Mouse (Mus musculus) monocyte, adult 2 months (primary cell): ENCODE data around the gene Wfdc3.

ENCODE experiments used
- DNase-seq, 2 experiments: peaks; one replicate each; pipeline ENCODE4 v3.0.0; 2022; ENCODE audit warnings: low spot score in 2 of 2, low read depth in 1 of 2

Gene Wfdc3

DNA sequence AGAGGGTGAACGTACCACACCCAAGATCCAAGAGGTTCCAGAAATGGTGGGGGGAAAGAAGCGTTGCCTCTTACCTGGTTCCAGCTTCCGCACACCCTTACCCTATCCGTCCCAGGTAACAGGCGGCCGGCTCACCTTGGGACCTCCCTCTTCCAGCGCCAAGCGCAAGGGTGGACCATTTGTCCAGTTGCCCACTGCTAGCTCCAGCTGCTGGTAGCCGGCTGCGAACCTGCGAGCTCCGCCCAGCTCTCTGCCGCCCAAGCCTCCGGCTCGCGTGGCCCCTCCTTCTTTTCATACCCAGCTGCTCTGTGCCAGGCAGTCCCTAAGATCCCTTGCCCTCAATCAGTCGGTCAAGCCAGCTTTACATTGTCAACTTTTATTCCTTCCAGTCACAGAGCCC lies 31.1 kb upstream of the Wfdc3 start:
- DNase-seq = no peak

DNA sequence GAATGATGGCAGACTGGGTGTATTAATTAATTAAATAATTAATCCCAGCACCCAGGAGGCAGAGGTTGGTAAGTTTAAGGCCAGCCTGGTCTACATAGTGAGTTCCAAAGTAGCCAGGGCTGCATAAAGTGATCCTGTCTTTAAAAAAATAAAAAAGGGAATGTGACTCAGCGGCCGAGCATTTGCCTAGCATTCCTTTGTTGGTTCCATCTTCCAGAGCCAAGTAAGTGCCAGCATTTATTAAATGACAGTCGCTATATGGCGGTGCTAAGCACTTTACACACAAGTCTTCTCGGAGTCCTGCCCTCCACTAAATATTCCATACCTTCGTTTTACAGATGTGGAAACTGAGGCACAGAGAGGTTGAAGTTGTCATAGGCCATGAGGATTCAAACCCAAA lies 30.4 kb upstream of the Wfdc3 start:
- no peak for DNase-seq

DNA sequence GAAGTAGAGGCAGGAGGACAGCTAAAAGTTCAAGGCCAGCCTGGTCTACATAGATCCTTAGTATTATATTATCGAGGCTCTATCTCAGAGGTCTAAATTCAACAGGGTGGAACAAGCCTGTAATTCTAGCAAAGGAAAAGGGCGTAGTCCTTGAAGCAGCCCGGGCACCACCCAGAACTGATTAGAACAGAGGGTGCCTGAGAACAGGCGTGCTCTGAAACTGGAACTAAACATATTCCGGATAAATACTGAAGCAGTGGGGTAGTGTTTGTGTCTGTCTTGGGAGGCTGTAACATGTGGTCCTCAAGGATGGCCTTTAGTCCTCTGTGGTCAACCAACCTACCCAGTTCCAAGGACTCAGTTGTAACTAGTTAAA lies 28.2 kb upstream of the Wfdc3 start:
- DNase-seq = no peak

DNA sequence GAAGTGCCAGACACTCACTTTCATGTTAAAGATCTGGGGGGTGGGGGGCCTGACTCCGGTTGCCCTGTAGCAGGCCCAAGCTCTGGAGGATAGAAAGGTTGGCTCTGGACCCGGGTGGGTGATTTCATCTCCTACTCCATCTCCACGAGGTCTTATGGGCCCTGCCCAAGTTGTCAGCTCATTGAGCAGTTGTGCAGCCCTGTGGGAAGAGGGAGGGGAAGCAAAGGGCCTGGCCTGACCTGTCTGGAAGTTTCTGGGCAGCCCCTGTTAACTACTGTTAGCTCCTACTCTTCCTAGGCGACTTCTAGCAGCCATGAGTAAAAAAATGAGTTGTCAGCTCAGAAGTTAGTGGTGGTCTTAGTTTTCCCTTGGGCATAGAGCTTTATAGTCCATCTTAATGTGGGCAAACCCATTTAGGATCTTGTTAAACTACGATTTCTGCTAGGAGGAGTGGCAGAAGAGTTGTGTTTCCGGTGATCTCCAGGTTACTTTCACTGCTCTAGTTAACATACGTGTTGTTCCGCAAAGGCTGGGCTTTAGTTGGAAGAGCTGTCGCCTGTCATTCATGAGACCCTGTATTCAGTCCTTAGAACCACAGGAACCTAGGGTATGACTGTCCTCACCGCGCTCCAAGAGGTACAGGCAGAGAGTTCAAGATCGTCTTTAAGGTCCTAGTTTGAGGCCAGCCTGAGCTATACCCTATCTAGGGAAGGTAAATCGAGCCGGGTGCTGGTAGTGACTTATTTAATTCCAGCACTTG lies 27.7 kb upstream of the Wfdc3 start:
- no peak for DNase-seq

DNA sequence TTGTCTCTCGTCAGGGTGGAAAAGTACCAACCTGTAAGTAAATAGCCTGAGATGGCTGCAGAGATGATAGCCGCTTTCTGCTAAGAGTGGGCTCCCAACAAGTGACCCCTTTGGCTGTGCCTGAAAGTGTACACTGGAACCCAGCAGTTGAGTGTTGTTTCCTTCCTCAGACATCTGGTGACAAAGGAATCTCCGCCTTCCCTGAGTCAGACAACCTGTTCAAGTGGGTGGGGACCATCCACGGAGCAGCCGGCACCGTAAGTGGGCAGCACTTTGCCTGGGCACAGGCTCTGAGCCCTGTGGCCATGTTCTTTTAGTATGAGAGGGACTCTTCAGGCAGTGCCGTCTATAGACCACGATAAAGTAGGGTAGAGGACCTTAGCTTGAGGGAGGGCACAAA lies 25.4 kb upstream of the Wfdc3 start:
- no peak for DNase-seq

DNA sequence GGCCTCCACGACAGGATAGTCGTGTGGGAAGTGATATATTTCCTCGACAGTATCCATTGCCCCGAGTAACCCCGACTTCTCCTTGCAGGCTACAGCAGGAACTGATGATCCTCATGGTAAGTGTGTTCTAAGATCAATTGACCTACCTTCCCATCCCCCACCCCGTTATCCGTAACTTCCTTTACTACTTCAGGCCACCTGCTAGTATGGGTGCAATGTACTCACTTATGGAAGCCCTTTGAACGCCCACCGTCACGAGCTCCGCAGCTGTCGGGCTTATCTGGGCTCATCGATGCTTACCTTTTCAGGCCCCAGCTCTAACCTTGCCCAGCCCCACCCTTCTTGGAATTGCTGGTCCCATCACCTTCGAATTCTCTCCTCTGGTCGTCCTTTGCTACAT lies 24.5 kb upstream of the Wfdc3 start:
- DNase-seq = no peak

DNA sequence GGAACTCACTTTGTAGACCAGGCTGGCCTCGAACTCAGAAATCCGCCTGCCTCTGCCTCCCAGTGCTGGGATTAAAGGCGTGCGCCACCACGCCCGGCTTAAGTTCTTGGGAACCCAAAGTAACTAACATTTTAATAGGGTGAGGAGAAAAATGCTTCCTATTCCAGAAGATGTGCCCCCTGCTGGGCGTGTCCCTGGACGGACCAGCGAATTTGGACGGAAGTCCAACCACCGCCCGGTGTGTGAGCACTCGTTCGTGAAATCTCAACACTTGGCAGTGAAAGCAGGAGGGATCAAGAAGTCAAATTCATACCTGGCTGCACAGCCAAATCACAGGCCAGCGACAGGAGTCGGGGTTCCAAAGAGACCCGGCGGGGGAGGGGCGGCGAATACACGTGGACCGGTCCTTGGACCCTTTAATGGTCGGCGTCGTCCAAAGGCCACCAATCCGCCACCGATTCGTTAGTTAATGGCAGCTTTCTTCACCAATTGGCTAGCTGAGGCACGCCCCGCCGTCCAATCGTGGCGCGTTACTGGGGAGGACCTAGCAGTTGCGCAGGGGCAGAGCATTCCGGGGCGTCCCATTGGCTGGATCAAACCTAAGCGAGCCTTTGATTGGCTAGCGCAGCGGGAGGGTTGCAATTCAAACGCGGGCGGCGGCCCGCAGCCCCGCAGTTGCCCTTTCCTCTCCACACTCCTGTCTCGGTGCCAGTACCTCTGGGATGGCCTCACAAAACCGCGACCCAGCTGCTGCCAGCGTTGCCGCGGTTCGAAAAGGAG lies 23.7 kb upstream of the Wfdc3 start, which contains the start of gene Ube2c:
TSS of gene Ube2c (plus strand) at position 641 of the 780 bp plus-strand sequence.
- peak; percentile 94 for DNase-seq

DNA sequence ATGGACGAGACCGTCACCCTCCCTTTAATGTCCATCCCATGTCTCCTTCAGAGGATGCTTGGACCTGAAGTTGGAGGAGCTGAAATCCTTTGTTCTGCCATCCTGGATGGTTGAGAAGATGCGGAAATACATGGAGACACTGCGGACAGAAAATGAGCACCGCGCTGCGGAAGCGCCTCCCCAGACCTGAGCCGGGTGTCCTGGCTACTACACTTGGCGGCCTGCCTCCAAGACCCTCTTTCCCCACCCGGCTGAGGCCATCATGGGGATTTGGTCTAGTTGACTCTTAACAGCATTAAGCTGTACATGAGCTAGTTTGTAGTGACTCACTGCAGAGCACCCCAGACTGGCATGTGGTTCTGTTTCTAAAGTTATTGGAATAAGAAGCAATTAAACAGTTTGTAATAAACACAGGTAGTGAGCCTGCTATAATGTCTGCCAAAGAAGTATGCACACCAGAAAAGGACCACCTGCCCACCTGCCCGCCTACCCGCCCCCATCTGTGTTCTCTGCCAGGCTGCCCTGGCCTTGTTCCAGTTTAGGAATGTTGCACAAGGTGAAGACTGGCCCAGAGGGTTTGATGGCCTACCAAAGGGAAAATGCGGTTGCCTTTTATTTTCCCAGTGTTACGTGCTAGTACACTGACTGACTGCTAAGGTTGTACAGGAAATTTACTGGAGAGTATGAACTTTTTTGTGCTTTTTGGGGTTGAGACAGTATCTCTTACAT lies 22.2 kb upstream of the Wfdc3 start:
- no peak for DNase-seq

DNA sequence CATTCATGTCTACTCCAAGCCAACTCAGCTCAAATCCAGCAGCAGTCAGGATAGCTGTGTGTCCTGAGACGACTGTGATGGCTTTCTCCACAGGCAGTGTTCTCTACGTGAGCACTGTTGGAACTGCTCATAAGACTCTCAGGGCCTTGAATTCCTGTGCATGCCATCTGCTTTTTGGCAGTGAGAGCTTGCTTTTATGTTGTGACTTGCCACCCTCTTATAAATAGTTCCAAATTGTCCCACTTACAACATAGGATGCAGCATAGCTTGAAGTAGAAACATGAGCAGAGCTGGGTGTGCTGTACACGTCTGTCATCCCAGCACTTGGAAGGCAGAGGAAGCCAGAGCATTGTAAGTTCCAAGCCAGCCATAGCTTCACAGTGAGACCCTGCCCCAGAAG lies 20.1 kb upstream of the Wfdc3 start:
- no peak for DNase-seq

DNA sequence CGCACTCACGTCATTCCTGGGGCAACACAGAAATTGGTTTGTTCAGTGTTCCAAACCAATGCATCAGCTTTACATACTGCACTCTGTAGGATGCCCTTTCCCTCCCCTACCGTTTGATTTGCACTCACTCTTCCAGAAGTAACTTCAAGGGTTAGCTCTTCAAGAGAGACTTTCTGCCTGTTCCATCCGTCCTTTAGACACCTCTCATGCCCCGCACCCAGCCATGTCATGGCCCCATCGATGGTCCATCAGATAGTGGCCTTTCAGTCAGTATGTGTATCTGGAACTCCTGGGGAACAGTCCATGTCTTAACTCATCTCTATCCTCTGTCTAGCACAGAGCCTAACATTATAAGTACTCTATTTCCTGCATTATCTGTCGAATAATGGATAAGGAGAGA lies 16.9 kb upstream of the Wfdc3 start:
- DNase-seq = no peak

DNA sequence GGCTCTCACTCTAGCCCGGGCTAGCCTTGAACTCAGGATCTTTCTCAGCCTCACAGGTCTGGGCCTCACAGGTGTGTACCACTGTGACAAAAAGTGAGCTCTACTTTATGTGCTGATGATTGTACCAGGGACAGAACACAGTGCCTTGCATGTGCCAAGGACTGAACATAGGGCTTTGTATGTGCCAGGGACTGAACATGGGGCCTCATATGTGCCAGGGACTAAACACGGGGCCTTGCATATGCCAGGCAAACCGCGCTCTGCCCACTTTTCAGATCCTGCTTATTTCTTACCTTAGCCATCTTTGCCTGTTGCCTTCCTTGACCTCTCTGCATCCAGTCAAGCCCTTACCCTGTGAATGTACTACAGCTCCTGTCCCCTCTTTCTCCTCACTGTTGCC lies 16.2 kb upstream of the Wfdc3 start:
- no peak for DNase-seq

DNA sequence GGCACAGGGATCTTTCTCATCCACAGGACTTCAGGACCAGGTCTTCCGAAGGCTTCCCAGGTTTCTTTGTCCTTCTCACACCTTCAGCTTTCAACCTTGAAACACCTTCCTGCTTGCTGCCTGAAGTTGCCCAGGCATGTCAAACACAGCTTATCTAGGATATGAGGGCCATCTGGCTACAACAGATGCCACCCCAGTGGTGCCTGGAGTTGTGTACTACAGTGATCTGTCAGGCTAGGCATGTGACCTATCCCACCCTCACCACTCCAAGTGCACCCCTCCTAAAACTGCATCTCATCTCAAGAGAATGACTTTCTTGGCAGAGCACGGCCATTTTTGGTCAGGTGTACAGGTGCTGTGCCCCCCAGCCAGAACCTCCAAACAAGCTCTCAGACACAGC lies 15.8 kb upstream of the Wfdc3 start:
- no peak for DNase-seq

DNA sequence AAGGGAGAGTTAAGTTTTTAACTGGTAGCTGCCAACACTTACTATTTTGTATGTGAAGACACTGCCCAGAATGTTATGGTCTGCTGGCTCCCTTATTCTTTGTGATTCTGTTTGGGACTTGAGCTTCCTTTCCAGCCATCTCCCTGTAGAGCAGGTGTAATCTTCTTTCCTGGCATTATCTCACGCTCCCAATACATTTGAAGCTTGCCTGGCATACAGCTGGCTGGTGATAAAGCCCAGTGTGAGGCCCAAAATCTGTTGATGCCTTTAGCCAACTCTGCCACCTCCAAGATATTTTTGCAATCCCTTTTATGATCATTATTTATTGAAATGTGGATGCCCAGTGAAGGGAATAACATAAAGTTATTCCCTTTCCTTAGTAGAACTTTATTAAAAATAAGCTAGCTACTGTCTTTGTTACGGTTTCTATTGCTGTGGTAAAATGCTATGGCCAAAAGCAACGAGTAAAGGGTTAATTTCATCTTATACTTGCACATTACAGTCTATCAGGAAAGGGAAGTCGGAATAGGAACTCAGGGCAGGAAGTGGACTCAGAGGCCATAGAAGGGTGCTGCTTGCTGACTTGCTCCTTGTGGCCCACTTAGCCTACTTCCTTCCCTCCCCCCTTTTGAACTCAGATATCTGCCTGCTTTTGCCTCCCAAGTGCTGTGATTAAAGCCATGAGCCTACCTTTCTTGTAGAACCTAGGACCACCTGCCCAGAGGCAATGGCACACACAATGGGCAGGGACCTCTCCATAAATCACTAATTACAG lies 14.5 kb upstream of the Wfdc3 start:
- no peak for DNase-seq

DNA sequence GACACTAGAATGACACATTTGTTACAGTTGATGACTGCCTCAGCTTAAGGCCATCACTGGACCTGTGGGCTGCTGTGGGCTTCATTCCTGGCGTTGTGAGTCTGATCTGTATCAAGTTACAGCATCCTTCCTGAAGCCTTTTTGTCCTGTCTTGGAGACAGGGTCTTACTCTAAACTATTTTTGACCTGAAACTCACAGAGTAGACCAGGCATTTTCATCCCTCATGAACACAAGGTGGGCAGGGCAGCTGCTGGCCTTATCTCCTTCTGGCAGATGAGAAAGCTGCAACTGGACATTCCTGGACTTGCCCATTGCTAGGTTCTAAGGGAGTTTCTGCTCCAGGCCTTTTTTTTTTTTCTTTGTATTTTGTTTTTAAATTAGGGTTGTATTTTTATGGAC lies 13.0 kb upstream of the Wfdc3 start:
- no peak for DNase-seq

DNA sequence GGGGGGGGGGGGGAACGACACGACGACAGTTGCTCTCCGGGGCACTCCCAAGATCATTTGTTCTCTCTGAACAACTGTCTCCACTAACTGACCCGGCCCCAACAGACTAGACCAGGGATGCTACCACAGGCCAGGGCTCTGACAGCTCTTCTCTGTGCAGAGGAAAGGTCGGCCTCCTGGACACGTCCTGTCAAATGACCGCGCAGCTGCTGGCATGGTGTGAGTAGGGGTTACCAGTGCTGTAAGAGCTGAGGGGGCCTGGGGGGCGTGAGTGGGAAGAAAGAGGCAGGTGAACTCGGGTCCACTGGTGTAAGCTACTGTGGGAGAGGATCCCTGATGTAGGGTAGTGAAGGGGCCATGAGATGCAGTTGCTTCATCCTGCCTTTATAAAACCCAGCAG lies 12.1 kb upstream of the Wfdc3 start:
- DNase-seq = no peak

DNA sequence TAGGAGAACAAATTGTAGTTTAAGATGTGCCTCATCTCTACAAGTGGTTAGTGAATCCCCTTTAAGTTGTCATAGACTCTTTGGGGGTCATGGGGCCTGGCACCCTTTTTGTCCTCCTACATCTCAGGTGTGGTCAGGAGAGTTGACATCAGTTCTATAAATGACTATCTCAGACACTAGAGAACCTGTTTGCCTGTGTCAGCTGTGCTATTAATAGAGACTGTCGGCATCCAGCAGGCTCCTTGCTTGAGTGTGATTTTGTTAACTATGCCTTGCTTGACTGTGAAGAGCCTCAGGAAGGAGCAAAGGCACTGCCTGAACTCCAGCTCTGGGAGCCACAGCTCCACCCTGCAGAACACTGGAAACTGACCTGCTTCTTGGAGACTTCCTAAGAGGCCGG lies 9.1 kb upstream of the Wfdc3 start:
- DNase-seq = no peak

DNA sequence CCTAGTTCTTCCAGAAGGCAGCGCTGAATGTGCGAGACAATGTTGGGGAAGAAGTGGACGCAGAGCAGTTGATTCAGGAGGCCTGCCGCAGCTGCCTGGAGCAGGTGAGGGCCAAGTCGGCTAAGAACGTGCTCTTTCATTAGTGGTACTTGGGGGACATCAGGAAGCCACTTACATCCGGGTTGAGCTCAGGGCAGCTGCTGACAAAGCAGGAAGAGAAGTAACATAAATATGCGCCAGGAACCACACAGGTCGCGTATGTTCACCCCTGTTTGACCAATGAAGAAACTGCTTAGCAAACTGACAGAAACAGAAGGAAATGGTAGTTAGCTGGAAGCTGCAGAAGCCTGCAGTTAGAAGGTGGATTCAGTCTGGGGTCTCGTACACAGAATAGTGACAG lies 8.4 kb upstream of the Wfdc3 start:
- no peak for DNase-seq

DNA sequence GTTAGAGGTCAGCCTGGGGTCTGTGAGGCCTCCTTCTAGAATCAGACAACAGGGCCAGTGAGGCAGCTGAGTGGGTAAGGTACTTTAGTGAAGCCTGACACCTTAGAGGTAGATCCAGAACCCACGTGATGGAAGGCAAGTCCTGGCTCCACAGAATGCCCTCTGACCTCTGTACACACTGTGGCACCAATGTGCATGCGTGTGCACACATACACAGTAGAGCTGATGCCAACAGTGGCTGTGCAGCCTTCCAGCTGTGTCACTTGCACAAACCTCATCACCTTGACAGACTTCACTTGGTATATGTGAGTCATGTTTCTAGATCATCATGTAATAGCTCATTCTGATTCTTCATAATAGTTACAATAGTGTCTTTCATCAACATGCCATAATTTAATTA lies 6.7 kb upstream of the Wfdc3 start:
- DNase-seq = no peak

DNA sequence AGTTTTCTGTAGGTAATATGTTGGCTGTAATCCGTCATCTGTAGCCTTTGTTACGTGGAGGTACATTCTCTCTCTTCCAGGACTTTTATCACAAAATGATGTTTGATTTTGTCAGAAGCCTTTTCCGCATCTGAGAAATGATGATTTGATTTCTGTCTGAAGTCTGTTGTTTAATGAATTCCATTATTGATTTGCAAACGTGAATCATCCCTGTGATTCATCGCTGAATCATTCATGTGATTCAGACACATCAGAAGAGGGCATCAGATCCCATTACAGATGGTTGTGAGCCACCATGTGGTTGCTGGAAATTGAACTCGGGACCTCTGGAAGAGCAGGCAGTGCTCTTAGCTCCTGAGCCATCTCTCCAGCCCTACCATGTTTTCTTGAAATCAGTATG lies 3.3 kb upstream of the Wfdc3 start:
- no peak for DNase-seq

DNA sequence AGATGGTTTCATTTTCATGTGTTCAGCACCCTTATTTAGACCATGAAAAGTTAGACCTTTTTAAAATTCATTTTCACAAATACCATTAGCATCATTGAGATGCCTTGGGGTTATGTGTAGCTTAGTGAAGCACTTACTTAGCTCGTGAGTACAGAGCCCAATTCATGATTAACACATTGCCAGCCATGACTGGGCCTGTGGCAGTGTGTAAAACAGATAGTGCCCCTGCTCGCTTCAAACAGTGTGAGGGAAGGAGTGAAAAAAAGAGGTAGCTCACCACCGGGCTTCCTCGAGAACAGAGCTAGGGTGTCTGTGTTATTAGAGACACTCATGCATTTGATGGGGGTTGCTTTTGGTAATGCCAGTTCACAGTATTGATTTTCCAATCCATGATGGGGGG lies 2.5 kb upstream of the Wfdc3 start:
- DNase-seq = no peak

DNA sequence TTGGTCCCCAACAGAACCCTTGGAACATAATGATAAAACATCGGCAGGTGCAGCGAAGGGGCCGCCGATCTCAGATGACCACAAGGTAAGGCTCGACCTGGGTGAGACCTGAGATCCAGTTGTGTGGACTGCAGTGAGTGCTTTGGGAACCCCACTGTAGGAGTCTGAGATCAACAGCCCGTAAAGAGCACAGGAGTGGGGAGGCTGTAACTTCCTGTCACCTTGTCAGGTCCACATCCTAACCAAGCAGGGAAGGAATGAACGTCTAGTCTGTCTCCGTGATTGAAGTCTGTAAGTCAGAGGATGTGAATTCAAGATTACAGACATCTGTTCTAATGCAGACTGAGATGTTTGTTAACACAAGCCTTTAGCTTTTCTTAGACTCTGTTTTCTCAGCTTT lies 962 bp upstream of the Wfdc3 start:
- DNase-seq = no peak
